8 mouse cellular contexts compared by ENCODE assay signal in the genomic region with DNA sequence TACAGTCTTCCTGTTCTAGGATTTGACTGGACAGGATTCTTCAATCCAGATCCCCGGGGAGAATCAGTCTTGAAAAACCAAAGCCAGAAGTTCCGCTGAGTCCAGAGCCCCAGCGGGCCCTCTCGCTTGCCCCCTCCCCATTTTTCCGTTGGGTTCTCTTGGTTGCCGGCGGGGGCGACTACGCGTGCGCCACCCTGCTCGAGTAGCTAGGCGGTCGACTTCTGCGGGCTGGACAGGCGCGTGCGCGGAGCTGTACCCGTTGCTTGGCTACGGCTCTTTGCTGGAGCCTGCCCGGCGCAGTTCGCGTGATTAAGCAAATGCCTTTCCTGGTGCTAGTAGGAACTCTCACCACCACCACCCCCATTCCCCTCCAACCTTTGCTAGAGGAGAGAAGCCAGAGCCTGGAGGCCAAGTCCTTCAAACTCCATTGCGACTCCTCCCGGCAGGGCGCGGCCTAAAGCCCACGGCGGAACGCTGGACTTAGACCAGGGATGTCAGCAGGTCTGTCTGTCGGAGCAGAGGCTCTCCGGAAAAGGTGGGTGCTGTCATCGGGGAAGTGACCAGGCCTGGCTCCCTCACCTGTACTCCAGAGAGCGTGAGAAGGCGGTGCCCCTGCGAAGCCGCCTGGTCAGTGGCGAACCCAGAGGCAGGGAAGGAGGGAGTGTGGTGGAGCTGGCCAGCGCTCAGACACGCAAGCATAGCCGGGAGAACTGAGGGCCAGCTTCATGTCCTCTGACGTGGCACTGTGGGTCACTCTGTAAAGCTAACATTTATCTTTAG. TPM values are rescaled to one million over a fixed set of nuclear protein-coding genes. Genes with fewer than 3 reads are reported as not detected.
A peak's percentile ranks its signal among the peaks of the same experiment; 100 is the strongest.
DNase-seq lines count a peak whose midpoint lies in the region; ATAC-seq and TF ChIP-seq lines count a peak whose summit lies in the region.

No protein-coding gene starts in this region.

- no peaks in the 10 kb centered on the region for H3K9me3 ChIP-seq in erythroblast, embryonic 14.5 days (ENCODE audit: control insufficient read depth, low read length)
- H3K9me3 ChIP-seq in heart, embryonic 14.5 days (ENCODE audit: control insufficient read depth, low read length), result no peaks in the 10 kb centered on the region
- no peaks in the 10 kb centered on the region for H3K9me3 ChIP-seq in liver, embryonic 13.5 days (replicated peaks)
- no peaks in the 10 kb centered on the region for H3K9me3 ChIP-seq in neural tube, embryonic 12.5 days

- peak overlapping the region; percentile 69 for H3ac ChIP-seq in C2C12 (ENCODE audit: control insufficient read depth, insufficient read length, low read depth)

- peak; percentile 97 for DNase-seq in adrenal gland, adult 2 months
- DNase-seq in kidney, postnatal 36 days, result peak; percentile 94 to 96
- peak; percentile 89 for DNase-seq in liver, embryonic 13.5 days
- DNase-seq in thymus, postnatal 10 days (ENCODE audit: low spot score in 2 of 2), result peak; percentile 87 to 90

- peaks cover 43% of the 10 kb centered on the region for H3K4me1 ChIP-seq in erythroblast, embryonic 14.5 days (ENCODE audit: control insufficient read depth)
- peaks cover 8 to 35% of the 10 kb centered on the region in 2 experiments for H3K4me1 ChIP-seq in heart, embryonic 14.5 days (ENCODE audit: control insufficient read depth in 2 of 2, insufficient read depth in 2 of 2, low read length in 2 of 2)
- peaks cover 45% of the 10 kb centered on the region for H3K4me1 ChIP-seq in liver, embryonic 13.5 days (replicated peaks)
- peaks cover 35% of the 10 kb centered on the region for H3K4me1 ChIP-seq in neural tube, embryonic 12.5 days

- peak overlapping the region; percentile 96 to 99 for H3K27ac ChIP-seq in heart, embryonic 14.5 days (replicated peaks in 1 of 2; ENCODE audit: control insufficient read depth in 1 of 2, insufficient read depth in 1 of 2, low read depth in 2 of 2, low read length in 2 of 2)
- H3K27ac ChIP-seq in liver, embryonic 13.5 days, result peak overlapping the region; percentile 86
- H3K27ac ChIP-seq in neural tube, embryonic 12.5 days, result peak overlapping the region; percentile 57

- WGBS in heart, embryonic 14.5 days, result under 1% methylated on average over 44 of the region's 44 CpGs
- under 1% methylated on average over 44 of the region's 44 CpGs for WGBS in liver, embryonic 13.5 days (ENCODE audit: insufficient replicate concordance)
- WGBS in neural tube, embryonic 12.5 days, result under 1% methylated on average over 44 of the region's 44 CpGs

- no peaks in the 10 kb centered on the region for H3K27me3 ChIP-seq in C2C12 (ENCODE audit: control insufficient read depth, insufficient read depth, insufficient read length)
- no peaks in the 10 kb centered on the region for H3K27me3 ChIP-seq in erythroblast, embryonic 14.5 days (ENCODE audit: control insufficient read depth)
- no peaks in the 10 kb centered on the region for H3K27me3 ChIP-seq in heart, embryonic 14.5 days (ENCODE audit: control insufficient read depth, insufficient read depth, low read length)
- H3K27me3 ChIP-seq in liver, embryonic 13.5 days, result no peaks in the 10 kb centered on the region
- no peaks in the 10 kb centered on the region for H3K27me3 ChIP-seq in neural tube, embryonic 12.5 days (replicated peaks)

- H3K9ac ChIP-seq in heart, embryonic 14.5 days (ENCODE audit: low read length), result peak overlapping the region; percentile 86
- H3K9ac ChIP-seq in liver, embryonic 13.5 days, result peak overlapping the region; percentile 81
- H3K9ac ChIP-seq in neural tube, embryonic 12.5 days, result peak overlapping the region; percentile 72

- peaks cover 23% of the 10 kb centered on the region for H3K79me3 ChIP-seq in C2C12 (ENCODE audit: low read depth)

- peaks cover 19% of the 10 kb centered on the region for H3K36me3 ChIP-seq in C2C12 (ENCODE audit: control insufficient read depth, insufficient read depth)
- peaks cover 10% of the 10 kb centered on the region for H3K36me3 ChIP-seq in erythroblast, embryonic 14.5 days (ENCODE audit: control insufficient read depth)
- H3K36me3 ChIP-seq in heart, embryonic 14.5 days (ENCODE audit: control insufficient read depth, insufficient read depth, low read length), result peaks cover 11% of the 10 kb centered on the region
- H3K36me3 ChIP-seq in liver, embryonic 13.5 days, result peaks cover 11% of the 10 kb centered on the region
- peaks cover 10% of the 10 kb centered on the region for H3K36me3 ChIP-seq in neural tube, embryonic 12.5 days

- ATAC-seq in heart, embryonic 14.5 days (ENCODE audit: insufficient number of reproducible peaks, insufficient read depth, low FRiP score, low read depth), result peak; percentile 86
- ATAC-seq in liver, embryonic 13.5 days (ENCODE audit: low read depth), result peak; percentile 83
- peak; percentile 91 for ATAC-seq in neural tube, embryonic 12.5 days (ENCODE audit: low FRiP score, low read depth)

- H3K4me2 ChIP-seq in heart, embryonic 14.5 days (ENCODE audit: low read length), result peak overlapping the region; percentile 92
- H3K4me2 ChIP-seq in liver, embryonic 13.5 days, result peak overlapping the region; percentile 98
- peak overlapping the region; percentile 93 for H3K4me2 ChIP-seq in neural tube, embryonic 12.5 days (replicated peaks)

- peaks cover 60% of the 10 kb centered on the region for H3K79me2 ChIP-seq in C2C12 (ENCODE audit: control insufficient read depth, insufficient read depth)

- no peak for TF ChIP-seq CTCF in C2C12 (IDR thresholded peaks at IDR 0.05; ENCODE audit: control insufficient read depth, insufficient read depth, insufficient read length)

- H3K4me3 ChIP-seq in C2C12 (ENCODE audit: insufficient read depth, poor library complexity, severe bottlenecking), result peak overlapping the region; percentile 74
- peak overlapping the region; percentile 86 for H3K4me3 ChIP-seq in erythroblast, embryonic 14.5 days (replicated peaks)
- H3K4me3 ChIP-seq in heart, embryonic 14.5 days (ENCODE audit: control insufficient read depth in 1 of 2, insufficient read depth in 1 of 2, low read depth in 1 of 2, low read length in 2 of 2), result peak overlapping the region; percentile 88 to 95
- peak overlapping the region; percentile 88 for H3K4me3 ChIP-seq in liver, embryonic 13.5 days (replicated peaks)
- H3K4me3 ChIP-seq in neural tube, embryonic 12.5 days, result peak overlapping the region; percentile 82

TF ChIP-seq in C2C12, 6 proteins besides CTCF, POLR2A, EP300 and RAD21:
- no peak for TF ChIP-seq MYOD1 (IDR thresholded peaks at IDR 0.05; ENCODE audit: control insufficient read depth, insufficient read length, low read depth)
- TF ChIP-seq MYOG (IDR thresholded peaks at IDR 0.05; ENCODE audit: control insufficient read depth, extremely low read depth, insufficient read length), result no peak
- no peak for TF ChIP-seq USF1 (IDR thresholded peaks at IDR 0.05; ENCODE audit: low read depth)
- no peak for TF ChIP-seq MAX (IDR thresholded peaks at IDR 0.05)
- no peak for TF ChIP-seq CEBPB (IDR thresholded peaks at IDR 0.05; ENCODE audit: low read depth)
- TF ChIP-seq FOSL1 (IDR thresholded peaks at IDR 0.05; ENCODE audit: insufficient read depth, low read length, poor library complexity, severe bottlenecking), result no peak

RNA-seq across cellular contexts. Expression of a gene that starts 0.8 kb away (rescaled TPM):
- 19.5 TPM for polyA plus RNA-seq in C2C12 (2012; fragmentation: generic; extraction: Trizol)
- 10 to 100 TPM; 46.4 to 70.8 TPM for total RNA-seq in adrenal gland, adult 2 months (2021)
- 70.1 and 84.9 TPM in 2 replicates for polyA plus RNA-seq in adrenal gland, adult 2 months (2012; rRNA removed)
- polyA plus RNA-seq in erythroblast, embryonic 14.5 days (2012), result 0.67 and 1.1 TPM in 2 replicates
- 19.4 TPM in 2 replicates for polyA plus RNA-seq in heart, embryonic 14.5 days (2014; fragmentation: Nextera tagmentation; extraction: Ambion mirVana)
- polyA plus RNA-seq in liver, embryonic 13.5 days (2015; fragmentation: Nextera tagmentation; extraction: Ambion mirVana), result 6.9 and 8.5 TPM in 2 replicates
- 26.0 and 26.3 TPM in 2 replicates for polyA plus RNA-seq in neural tube, embryonic 12.5 days (2016; fragmentation: Nextera tagmentation; extraction: Ambion mirVana)

RNA-seq across cellular contexts. Expression of a gene that starts 36.9 kb away (rescaled TPM):
- polyA plus RNA-seq in C2C12 (2012; fragmentation: generic; extraction: Trizol), result 8.3 TPM
- total RNA-seq in adrenal gland, adult 2 months (2021), result 10 to 100 TPM; 17.2 to 18.0 TPM
- 35.2 and 36.2 TPM in 2 replicates for polyA plus RNA-seq in adrenal gland, adult 2 months (2012; rRNA removed)
- 0.75 and 0.98 TPM in 2 replicates for polyA plus RNA-seq in erythroblast, embryonic 14.5 days (2012)
- 13.3 and 16.7 TPM in 2 replicates for polyA plus RNA-seq in heart, embryonic 14.5 days (2014; fragmentation: Nextera tagmentation; extraction: Ambion mirVana)
- polyA plus RNA-seq in liver, embryonic 13.5 days (2015; fragmentation: Nextera tagmentation; extraction: Ambion mirVana), result 6.3 and 7.3 TPM in 2 replicates
- 29.7 and 32.7 TPM in 2 replicates for polyA plus RNA-seq in neural tube, embryonic 12.5 days (2016; fragmentation: Nextera tagmentation; extraction: Ambion mirVana)

RNA-seq across cellular contexts. Expression of a gene that starts 56.7 kb away (rescaled TPM):
- polyA plus RNA-seq in C2C12 (2012; fragmentation: generic; extraction: Trizol), result 93.8 TPM
- total RNA-seq in adrenal gland, adult 2 months (2021), result 100 to 1,000 TPM; 144 to 148 TPM
- polyA plus RNA-seq in adrenal gland, adult 2 months (2012; rRNA removed), result 50.1 and 79.3 TPM in 2 replicates
- polyA plus RNA-seq in erythroblast, embryonic 14.5 days (2012), result 12.5 and 18.3 TPM in 2 replicates
- polyA plus RNA-seq in heart, embryonic 14.5 days (2014; fragmentation: Nextera tagmentation; extraction: Ambion mirVana), result 108 and 111 TPM in 2 replicates
- polyA plus RNA-seq in liver, embryonic 13.5 days (2015; fragmentation: Nextera tagmentation; extraction: Ambion mirVana), result 81.5 and 93.2 TPM in 2 replicates
- polyA plus RNA-seq in neural tube, embryonic 12.5 days (2016; fragmentation: Nextera tagmentation; extraction: Ambion mirVana), result 113 and 115 TPM in 2 replicates

RNA-seq across cellular contexts. Expression of a gene that starts 56.7 kb away (rescaled TPM):
- polyA plus RNA-seq in C2C12 (2012; fragmentation: generic; extraction: Trizol), result 49.1 TPM
- total RNA-seq in adrenal gland, adult 2 months (2021), result 100 to 1,000 TPM in 1 of 2 experiments, 10 to 100 TPM in 1; 95.6 to 121 TPM
- 93.3 TPM in 2 replicates for polyA plus RNA-seq in adrenal gland, adult 2 months (2012; rRNA removed)
- 4.4 and 5.4 TPM in 2 replicates for polyA plus RNA-seq in erythroblast, embryonic 14.5 days (2012)
- 67.7 and 75.6 TPM in 2 replicates for polyA plus RNA-seq in heart, embryonic 14.5 days (2014; fragmentation: Nextera tagmentation; extraction: Ambion mirVana)
- 47.6 and 52.4 TPM in 2 replicates for polyA plus RNA-seq in liver, embryonic 13.5 days (2015; fragmentation: Nextera tagmentation; extraction: Ambion mirVana)
- polyA plus RNA-seq in neural tube, embryonic 12.5 days (2016; fragmentation: Nextera tagmentation; extraction: Ambion mirVana), result 177 and 180 TPM in 2 replicates

Comparison
In these comparisons a context has a peak if more than half of its experiments do, and no peak if none do; other contexts are left out.
1. Peak in every context shown above with its lines: DNase-seq, ATAC-seq, H3K4me3 ChIP-seq and H3K27ac ChIP-seq.